Mouse (Mus musculus): ENCODE data around the gene Resf1. TPM values are rescaled to one million over a fixed set of nuclear protein-coding genes. Genes with fewer than 3 reads are reported as not detected.

The Resf1 gene
- polyA plus RNA-seq, 1 experiment from 2014 or later = 48.6 TPM

GRCm38 (mm10) chr6:149383531-149383930, 74.3 kb downstream of the Resf1 start:
- no peak overlapping the region for H3K27ac ChIP-seq (replicated peaks; ENCODE audit: low read depth, low read length)
- WGBS = 69% methylated on average over 2 of the region's 2 CpGs
- H3K4me1 ChIP-seq (ENCODE audit: control insufficient read depth, insufficient read depth, low read length) = no peaks in the 10 kb centered on the region
- H3K9ac ChIP-seq (replicated peaks; ENCODE audit: low read length) = no peak overlapping the region
- H3K9me3 ChIP-seq (replicated peaks; ENCODE audit: control insufficient read depth, low read length) = no peaks in the 10 kb centered on the region
- H3K4me3 ChIP-seq (ENCODE audit: low read depth, low read length) = no peak overlapping the region
- DNase-seq (ENCODE audit: low spot score) (no peak), ATAC-seq (replicated peaks; ENCODE audit: insufficient number of reproducible peaks, low FRiP score, low TSS enrichment, low read depth) (no peak)
- H3K4me2 ChIP-seq (ENCODE audit: low read depth, low read length) = no peak overlapping the region
- H3K27me3 ChIP-seq (ENCODE audit: control insufficient read depth, insufficient read depth, low read length) = no peaks in the 10 kb centered on the region
- H3K36me3 ChIP-seq (replicated peaks; ENCODE audit: control insufficient read depth, insufficient read depth, low read depth, low read length) = no peaks in the 10 kb centered on the region

Other genes with a start within 250 kb of the Resf1 start
- 7.6 and 9.8 TPM in 2 replicates for gene Dennd5b, start 207.7 kb upstream of the Resf1 start, polyA plus RNA-seq (2014; fragmentation: Nextera tagmentation; extraction: Ambion mirVana)
- gene Gm10203, start 179.2 kb upstream of the Resf1 start, polyA plus RNA-seq (2014; fragmentation: Nextera tagmentation; extraction: Ambion mirVana) = not detected in 2 replicates
- 11.4 and 12.2 TPM in 2 replicates for gene Etfbkmt, start 169.6 kb upstream of the Resf1 start, polyA plus RNA-seq (2014; fragmentation: Nextera tagmentation; extraction: Ambion mirVana)
- 42.0 and 50.4 TPM in 2 replicates for gene Amn1, start 120.7 kb upstream of the Resf1 start, polyA plus RNA-seq (2014; fragmentation: Nextera tagmentation; extraction: Ambion mirVana)
- gene Bicd1, start 99.5 kb downstream of the Resf1 start, polyA plus RNA-seq (2014; fragmentation: Nextera tagmentation; extraction: Ambion mirVana) = 5.8 and 5.9 TPM in 2 replicates